Mouse (Mus musculus) limb, embryonic 14.5 days (tissue): Measurements from ENCODE around the gene Prpf4b. TPM values are rescaled to one million over a fixed set of nuclear protein-coding genes. Genes with fewer than 3 reads are reported as not detected.
"Not testable (repeated sequence)": the region's sequence is repeated elsewhere in the genome, so short reads cannot be mapped to it uniquely, and the experiment has no call there.

Source experiments
- ATAC-seq: fragments of 200-750 bp; cut with Nextera tagmentation; 2 replicates; pipeline ENCODE4 v1.8.0; 2017; ENCODE audit warnings: low read depth, moderate number of reproducible peaks, moderate TSS enrichment; ENCODE audit not compliant: low FRiP score
- DNase-seq: peaks from one replicate; pipeline ENCODE4 v3.0.0-alpha.2; 2015; ENCODE audit warnings: low spot score
- H3K27ac ChIP-seq: fragments of 300-500 bp; sonication (generic); replicated peaks from 2 replicates; pipeline ENCODE4 v1.5.1; 2014; ENCODE audit warnings: low read depth, mild to moderate bottlenecking, low read length, moderate library complexity, mixed read lengths
- H3K27me3 ChIP-seq: fragments of 300-500 bp; sonication (generic); 2 replicates; pipeline ENCODE4 v1.6.1; 2014; ENCODE audit warnings: low read length, mixed read lengths; ENCODE audit not compliant: control insufficient read depth, insufficient read depth
- H3K36me3 ChIP-seq: fragments of 300-500 bp; sonication (generic); 2 replicates; pipeline ENCODE4 v1.6.1; 2014; ENCODE audit warnings: mild to moderate bottlenecking, low read length, moderate library complexity, mixed read lengths; ENCODE audit not compliant: control insufficient read depth, insufficient read depth
- H3K4me1 ChIP-seq: fragments of 300-500 bp; sonication (generic); 2 replicates; pipeline ENCODE4 v1.6.1; 2014; ENCODE audit warnings: antibody characterized with exemption, low read length, mixed read lengths; ENCODE audit not compliant: control insufficient read depth, insufficient read depth
- H3K4me2 ChIP-seq: fragments of 300-500 bp; sonication (generic); replicated peaks from 2 replicates; pipeline ENCODE4 v1.6.1; 2014; ENCODE audit warnings: low read depth, mild to moderate bottlenecking, low read length, moderate library complexity; ENCODE audit not compliant: severe bottlenecking
- H3K4me3 ChIP-seq: fragments of 300-500 bp; sonication (generic); replicated peaks from 2 replicates; pipeline ENCODE4 v1.5.1; 2014; ENCODE audit warnings: low read length
- H3K9ac ChIP-seq: fragments of 300-500 bp; sonication (generic); 2 replicates; pipeline ENCODE4 v1.6.1; 2014; ENCODE audit warnings: mild to moderate bottlenecking, low read depth, low read length, moderate library complexity; ENCODE audit not compliant: severe bottlenecking
- H3K9me3 ChIP-seq: fragments of 300-500 bp; sonication (generic); 2 replicates; pipeline ENCODE4 v1.6.1; 2016; ENCODE audit warnings: low read length; ENCODE audit not compliant: control insufficient read depth
- POLR2A ChIP-seq: fragments of 200-500 bp; IDR thresholded peaks from 2 replicates; pipeline ENCODE4 v1.8.0; 2012; ENCODE audit warnings: inconsistent platforms, mild to moderate bottlenecking, moderate library complexity, borderline replicate concordance; ENCODE audit not compliant: insufficient read depth, insufficient read length; ENCODE audit errors: extremely low read depth
- WGBS: fragments of 180-500 bp; shearing (Covaris S2); extraction: QIAGEN DNeasy Blood & Tissue Kit; methylation state at CpG from one replicate; pipeline ENCODE4 v1.1.7; 2014; 5-methylcytosine and 5-hydroxymethylcytosine counted together
- polyA plus RNA-seq, 2 experiments: library from polyadenylated mRNA; depleted of rRNA in 1 of 2; stranded (reverse) in 1 of 2; unstranded in 1 of 2; fragments of >200 nt; fragmentation: Nextera tagmentation in 1 of 2; extraction: Ambion mirVana in 1 of 2; gene quantifications; 2 replicates each; pipeline versions ENCODE4 v1.2.1 to v1.2.3; 2012 to 2014

Prpf4b gene
- polyA plus RNA-seq, 2 experiments, result 81.1 to 155 TPM

- H3K4me3 ChIP-seq, result no peak overlapping the region
- H3K9ac ChIP-seq, result no peak overlapping the region
- TF ChIP-seq POLR2A, result no peak
- H3K4me2 ChIP-seq, result no peak overlapping the region
- ATAC-seq, result no peak
- no peaks in the 10 kb centered on the region for H3K36me3 ChIP-seq
- peaks cover 21% of the 10 kb centered on the region for H3K9me3 ChIP-seq
- no peak for DNase-seq
- H3K27ac ChIP-seq, result no peak overlapping the region
- 72% methylated on average over 5 of the region's 5 CpGs for WGBS
- H3K4me1 ChIP-seq, result no peaks in the 10 kb centered on the region
- no peaks in the 10 kb centered on the region for H3K27me3 ChIP-seq
Observed at GRCm38 (mm10) chr13:34851191-34851784, 23.8 kb upstream of the Prpf4b start.

DNA sequence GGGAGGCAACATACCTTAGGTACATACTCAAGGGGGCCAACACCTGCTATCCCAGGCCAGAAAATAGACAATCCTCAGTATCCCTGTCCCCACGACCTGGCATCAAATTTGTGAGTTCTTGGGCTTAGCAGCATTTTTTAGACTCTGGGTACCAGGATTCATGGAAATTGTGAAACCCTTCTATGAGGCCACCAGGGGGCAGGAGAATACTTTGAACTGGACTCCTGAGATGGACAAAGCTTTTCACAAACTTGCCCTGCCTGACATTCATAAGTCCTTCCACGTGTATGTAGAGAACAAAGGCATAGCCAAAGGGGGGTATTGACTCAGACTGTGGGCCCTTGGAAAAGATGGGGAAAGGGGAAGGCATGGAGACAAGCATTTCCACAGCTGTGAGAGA is 17.6 kb upstream of the Prpf4b start:
- no peaks in the 10 kb centered on the region for H3K4me1 ChIP-seq
- H3K27ac ChIP-seq, result no peak overlapping the region
- 44% methylated on average over 2 of the region's 2 CpGs for WGBS
- H3K4me3 ChIP-seq, result no peak overlapping the region
- ATAC-seq, result no peak
- H3K9me3 ChIP-seq, result peaks cover 21% of the 10 kb centered on the region
- no peaks in the 10 kb centered on the region for H3K27me3 ChIP-seq
- no peaks in the 10 kb centered on the region for H3K36me3 ChIP-seq
- no peak for TF ChIP-seq POLR2A
- no peak overlapping the region for H3K4me2 ChIP-seq
- DNase-seq, result peak; percentile 34
- H3K9ac ChIP-seq, result no peak overlapping the region

- no peak overlapping the region for H3K9ac ChIP-seq
- H3K4me2 ChIP-seq, result no peak overlapping the region
- DNase-seq (no peak), ATAC-seq (no peak)
- no peak overlapping the region for H3K4me3 ChIP-seq
- no peak for TF ChIP-seq POLR2A
- H3K4me1 ChIP-seq, result no peaks in the 10 kb centered on the region
- H3K27me3 ChIP-seq, result no peaks in the 10 kb centered on the region
- H3K27ac ChIP-seq, result no peak overlapping the region
- no peaks in the 10 kb centered on the region for H3K36me3 ChIP-seq
- peaks cover 8% of the 10 kb centered on the region for H3K9me3 ChIP-seq
- 67% methylated on average over 5 of the region's 5 CpGs for WGBS
Observed at GRCm38 (mm10) chr13:34859406-34859805, 15.7 kb upstream of the Prpf4b start.

- not testable (repeated sequence) for H3K9me3 ChIP-seq, ATAC-seq, H3K36me3 ChIP-seq, H3K27ac ChIP-seq, DNase-seq, H3K9ac ChIP-seq, H3K27me3 ChIP-seq, H3K4me1 ChIP-seq, H3K4me2 ChIP-seq, H3K4me3 ChIP-seq
- 53% methylated on average over 8 of the region's 8 CpGs for WGBS
Observed at GRCm38 (mm10) chr13:34861166-34861565, 13.9 kb upstream of the Prpf4b start.

- Histone ChIP-seq H3K27me3 (no peaks in the 10 kb centered on the region), H3K9ac (no peak overlapping the region), H3K4me1 (no peaks in the 10 kb centered on the region), H3K4me3 (no peak overlapping the region), H3K36me3 (no peaks in the 10 kb centered on the region), H3K4me2 (no peak overlapping the region), H3K9me3 (no peaks in the 10 kb centered on the region), H3K27ac (no peak overlapping the region)
- ATAC-seq (peak; percentile 53), DNase-seq (peak; percentile 85)
- no peak for TF ChIP-seq POLR2A
- 41% methylated on average over 7 of the region's 7 CpGs for WGBS
Observed at GRCm38 (mm10) chr13:34864420-34865169, 10.5 kb upstream of the Prpf4b start.
